Mouse (Mus musculus): ENCODE data around the gene Fam71b. TPM values are rescaled to one million over a fixed set of nuclear protein-coding genes. Genes with fewer than 3 reads are reported as not detected.
A peak's percentile ranks its signal among the peaks of the same experiment; 100 is the strongest.

The Fam71b gene
- polyA plus RNA-seq, 1 experiment from 2014 or later = not detected

GRCm38 (mm10) chr11:46443152-46443551 lies 46.8 kb downstream of the Fam71b start:
- Histone ChIP-seq H3K4me3 (ENCODE audit: low read depth, low read length) (no peak overlapping the region), H3K27ac (ENCODE audit: low read depth) (no peak overlapping the region), H3K27me3 (ENCODE audit: insufficient read depth, low read length) (no peaks in the 10 kb centered on the region), H3K9ac (no peak overlapping the region), H3K9me3 (ENCODE audit: low read depth, low read length) (no peaks in the 10 kb centered on the region), H3K36me3 (ENCODE audit: insufficient read depth) (peaks cover 15% of the 10 kb centered on the region), H3K4me1 (ENCODE audit: insufficient read depth) (no peaks in the 10 kb centered on the region), H3K4me2 (no peak overlapping the region)
- 87% methylated on average over 1 of the region's 1 CpGs for WGBS
- 0 out of 2 replicates have a peak, but pooled peaks have one; percentile 16 for TF ChIP-seq CTCF (IDR thresholded peaks at IDR 0.05; ENCODE audit: low read depth)
- peak; percentile 12 for DNase-seq
- no peak for ATAC-seq (ENCODE audit: insufficient read depth)

DNA sequence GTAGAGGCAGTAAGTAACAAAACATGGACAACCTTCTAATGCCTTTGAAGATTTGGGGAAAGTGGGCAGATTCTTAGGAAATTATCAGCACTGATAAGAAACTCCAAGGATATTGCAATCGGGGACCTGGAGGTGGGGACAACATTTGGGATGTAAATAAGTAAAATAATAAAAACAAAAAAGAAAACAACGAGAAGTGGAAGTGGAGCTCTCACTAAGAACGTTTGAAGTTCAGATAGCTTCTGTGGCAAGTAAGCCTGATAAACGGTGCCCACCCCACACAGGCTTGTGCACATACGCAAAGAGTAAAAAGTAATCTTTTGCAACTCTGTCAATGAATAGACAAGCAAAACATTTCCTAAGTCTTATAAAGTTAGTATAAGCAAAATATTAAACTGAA lies 47.6 kb downstream of the Fam71b start:
- H3K36me3 ChIP-seq (ENCODE audit: insufficient read depth) = peaks cover 15% of the 10 kb centered on the region
- H3K27me3 ChIP-seq (ENCODE audit: insufficient read depth, low read length) = no peaks in the 10 kb centered on the region
- no peak overlapping the region for H3K9ac ChIP-seq
- 85% methylated on average over 5 of the region's 5 CpGs for WGBS
- H3K4me2 ChIP-seq = no peak overlapping the region
- no peak overlapping the region for H3K27ac ChIP-seq (ENCODE audit: low read depth)
- TF ChIP-seq CTCF (IDR thresholded peaks at IDR 0.05; ENCODE audit: low read depth) = no peak
- H3K4me3 ChIP-seq (ENCODE audit: low read depth, low read length) = no peak overlapping the region
- no peaks in the 10 kb centered on the region for H3K4me1 ChIP-seq (ENCODE audit: insufficient read depth)
- ATAC-seq (ENCODE audit: insufficient read depth) = no peak
- H3K9me3 ChIP-seq (ENCODE audit: low read depth, low read length) = no peaks in the 10 kb centered on the region
- DNase-seq = no peak

GRCm38 (mm10) chr11:46446150-46446549 lies 49.8 kb downstream of the Fam71b start:
- H3K36me3 ChIP-seq (ENCODE audit: insufficient read depth) = peaks cover 6% of the 10 kb centered on the region
- WGBS = 89% methylated on average over 6 of the region's 6 CpGs
- H3K27me3 ChIP-seq (ENCODE audit: insufficient read depth, low read length) = no peaks in the 10 kb centered on the region
- no peak overlapping the region for H3K9ac ChIP-seq
- DNase-seq = no peak
- H3K9me3 ChIP-seq (ENCODE audit: low read depth, low read length) = no peaks in the 10 kb centered on the region
- H3K27ac ChIP-seq (ENCODE audit: low read depth) = no peak overlapping the region
- H3K4me2 ChIP-seq = no peak overlapping the region
- no peak for ATAC-seq (ENCODE audit: insufficient read depth)
- H3K4me1 ChIP-seq (ENCODE audit: insufficient read depth) = no peaks in the 10 kb centered on the region
- TF ChIP-seq CTCF (IDR thresholded peaks at IDR 0.05; ENCODE audit: low read depth) = no peak
- no peak overlapping the region for H3K4me3 ChIP-seq (ENCODE audit: low read depth, low read length)

GRCm38 (mm10) chr11:46447644-46448484 lies 51.5 kb downstream of the Fam71b start:
- Histone ChIP-seq H3K27ac (ENCODE audit: low read depth) (no peak overlapping the region), H3K4me1 (ENCODE audit: insufficient read depth) (no peaks in the 10 kb centered on the region), H3K36me3 (ENCODE audit: insufficient read depth) (no peaks in the 10 kb centered on the region), H3K4me2 (no peak overlapping the region), H3K27me3 (ENCODE audit: insufficient read depth, low read length) (no peaks in the 10 kb centered on the region), H3K9me3 (ENCODE audit: low read depth, low read length) (no peaks in the 10 kb centered on the region), H3K4me3 (ENCODE audit: low read depth, low read length) (no peak overlapping the region), H3K9ac (no peak overlapping the region)
- no peak for TF ChIP-seq CTCF (IDR thresholded peaks at IDR 0.05; ENCODE audit: low read depth)
- ATAC-seq (ENCODE audit: insufficient read depth) (no peak), DNase-seq (no peak)
- WGBS = 73% methylated on average over 13 of the region's 13 CpGs

DNA sequence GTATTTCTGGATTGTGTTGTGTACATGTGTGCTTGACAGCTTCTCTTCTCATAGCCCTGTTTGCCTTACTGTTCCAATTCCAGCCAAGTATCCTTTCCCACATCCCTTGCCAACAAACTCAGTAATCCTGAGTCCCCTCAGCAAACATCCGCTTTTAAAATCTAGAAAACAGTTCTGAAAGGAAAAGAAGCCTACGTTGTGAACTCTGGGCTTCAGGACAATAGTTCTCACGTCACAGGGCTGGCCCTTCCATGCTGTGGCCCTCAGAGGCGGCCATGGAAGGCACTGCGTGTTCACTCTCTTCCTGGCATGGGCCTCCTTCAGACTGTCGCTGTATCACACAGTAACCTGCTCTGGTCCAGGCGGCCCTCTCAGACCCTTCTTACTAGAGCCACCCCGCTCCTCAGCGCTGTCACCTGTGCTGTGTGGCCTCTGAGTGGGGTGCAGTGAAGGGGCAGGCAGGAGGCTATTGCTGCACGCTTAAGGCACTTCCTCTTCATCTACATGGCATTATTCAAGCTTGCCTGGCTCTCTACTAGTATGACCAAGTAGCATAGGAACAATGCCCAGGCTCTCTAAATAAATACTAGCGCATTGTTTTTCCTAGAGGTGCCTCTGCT lies 53.2 kb downstream of the Fam71b start:
- no peak overlapping the region for H3K9ac ChIP-seq
- no peak overlapping the region for H3K4me2 ChIP-seq
- no peaks in the 10 kb centered on the region for H3K27me3 ChIP-seq (ENCODE audit: insufficient read depth, low read length)
- H3K36me3 ChIP-seq (ENCODE audit: insufficient read depth) = no peaks in the 10 kb centered on the region
- H3K4me1 ChIP-seq (ENCODE audit: insufficient read depth) = no peaks in the 10 kb centered on the region
- no peak for ATAC-seq (ENCODE audit: insufficient read depth)
- WGBS = 76% methylated on average over 11 of the region's 11 CpGs
- DNase-seq = no peak
- no peak for TF ChIP-seq CTCF (IDR thresholded peaks at IDR 0.05; ENCODE audit: low read depth)
- no peaks in the 10 kb centered on the region for H3K9me3 ChIP-seq (ENCODE audit: low read depth, low read length)
- no peak overlapping the region for H3K27ac ChIP-seq (ENCODE audit: low read depth)
- no peak overlapping the region for H3K4me3 ChIP-seq (ENCODE audit: low read depth, low read length)

DNA sequence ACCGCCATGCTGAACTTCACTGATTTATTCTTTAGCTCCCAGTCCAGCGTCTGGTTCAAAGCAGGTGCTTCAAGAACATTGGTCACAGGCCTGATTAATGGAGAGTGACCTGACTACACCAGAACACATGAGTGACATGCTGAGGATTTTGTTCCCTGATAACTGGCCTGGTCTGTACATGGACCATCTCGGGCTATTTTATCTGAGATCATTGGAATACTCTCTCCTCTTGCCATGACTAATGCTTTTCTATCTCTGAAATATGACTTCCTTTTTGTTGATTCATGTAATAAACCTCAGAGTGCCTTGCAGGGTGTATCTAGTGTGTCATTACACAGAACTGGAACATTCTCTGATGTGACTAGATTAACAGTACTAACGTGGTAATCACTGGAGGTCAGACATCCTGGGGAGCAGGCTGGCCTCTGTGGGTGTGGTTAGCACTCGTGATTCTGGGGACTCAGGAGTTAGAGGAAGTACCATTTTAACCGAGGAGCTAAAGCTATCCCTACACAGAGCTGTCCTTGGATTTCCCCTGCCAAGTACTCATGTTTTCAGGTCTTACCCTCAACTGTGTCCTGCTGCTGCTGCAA lies 58.2 kb downstream of the Fam71b start, which contains the start of gene Havcr2:
Havcr2 (plus strand) TSS at position 483 of the 593 bp plus-strand sequence.
- ATAC-seq (ENCODE audit: insufficient read depth) (no peak), DNase-seq (no peak)
- Histone ChIP-seq H3K36me3 (ENCODE audit: insufficient read depth) (no peaks in the 10 kb centered on the region), H3K4me2 (no peak within 1 kb of the TSS), H3K27me3 (ENCODE audit: insufficient read depth, low read length) (no peaks in the 10 kb centered on the region), H3K27ac (ENCODE audit: low read depth) (no peak within 1 kb of the TSS), H3K9ac (no peak within 1 kb of the TSS), H3K9me3 (ENCODE audit: low read depth, low read length) (no peaks in the 10 kb centered on the region), H3K4me1 (ENCODE audit: insufficient read depth) (no peaks in the 10 kb centered on the region), H3K4me3 (ENCODE audit: low read depth, low read length) (no peak within 1 kb of the TSS)
- 66% methylated on average over 6 of the region's 6 CpGs for WGBS
- no peak for TF ChIP-seq CTCF (IDR thresholded peaks at IDR 0.05; ENCODE audit: low read depth)

Other genes starting within 250 kb of the Fam71b start
- gene Nipal4, start 230.1 kb upstream of the Fam71b start, polyA plus RNA-seq (2014; fragmentation: Nextera tagmentation; extraction: Ambion mirVana) = 1.5 and 1.8 TPM in 2 replicates
- 0.08 TPM in 1 of 2 replicates, not detected in the other for gene Fndc9, start 161.0 kb upstream of the Fam71b start, polyA plus RNA-seq (2014; fragmentation: Nextera tagmentation; extraction: Ambion mirVana)
- 5.9 and 6.1 TPM in 2 replicates for gene Cyfip2, start 83.7 kb upstream of the Fam71b start, polyA plus RNA-seq (2014; fragmentation: Nextera tagmentation; extraction: Ambion mirVana)
- 0.08 TPM in 1 of 2 replicates, not detected in the other for gene Itk, start 7.0 kb upstream of the Fam71b start, polyA plus RNA-seq (2014; fragmentation: Nextera tagmentation; extraction: Ambion mirVana)
- 69.3 and 71.8 TPM in 2 replicates for gene Med7, start 40.4 kb downstream of the Fam71b start, polyA plus RNA-seq (2014; fragmentation: Nextera tagmentation; extraction: Ambion mirVana)
- gene Havcr2, start 58.4 kb downstream of the Fam71b start, polyA plus RNA-seq (2014; fragmentation: Nextera tagmentation; extraction: Ambion mirVana) = 0.21 and 0.24 TPM in 2 replicates
- gene Gm12169, start 127.7 kb downstream of the Fam71b start, polyA plus RNA-seq (2014; fragmentation: Nextera tagmentation; extraction: Ambion mirVana) = not detected in 2 replicates
- gene BC053393, start 175.0 kb downstream of the Fam71b start, polyA plus RNA-seq (2014; fragmentation: Nextera tagmentation; extraction: Ambion mirVana) = not detected in 2 replicates
- gene Dppa1, start 232.7 kb downstream of the Fam71b start, polyA plus RNA-seq (2014; fragmentation: Nextera tagmentation; extraction: Ambion mirVana) = not detected in 2 replicates

Data from lung, embryonic 14.5 days (tissue).